Mouse (Mus musculus) testis, adult 2 months (tissue): ENCODE data around the gene Gm3336.

Experiments
- CTCF ChIP-seq: fragments of 200-500 bp; IDR thresholded peaks from 2 replicates; pipeline ENCODE4 v1.5.1; 2012; ENCODE audit warnings: low read depth, mild to moderate bottlenecking, inconsistent platforms, low read length, moderate library complexity; ENCODE audit not compliant: control insufficient read depth, insufficient read depth, insufficient replicate concordance
- POLR2A ChIP-seq: fragments of 200-500 bp; IDR thresholded peaks from 2 replicates; pipeline ENCODE4 v1.6.1; 2012; ENCODE audit warnings: low read depth, mild to moderate bottlenecking, inconsistent platforms, low read length, moderate library complexity; ENCODE audit not compliant: control insufficient read depth

DNA sequence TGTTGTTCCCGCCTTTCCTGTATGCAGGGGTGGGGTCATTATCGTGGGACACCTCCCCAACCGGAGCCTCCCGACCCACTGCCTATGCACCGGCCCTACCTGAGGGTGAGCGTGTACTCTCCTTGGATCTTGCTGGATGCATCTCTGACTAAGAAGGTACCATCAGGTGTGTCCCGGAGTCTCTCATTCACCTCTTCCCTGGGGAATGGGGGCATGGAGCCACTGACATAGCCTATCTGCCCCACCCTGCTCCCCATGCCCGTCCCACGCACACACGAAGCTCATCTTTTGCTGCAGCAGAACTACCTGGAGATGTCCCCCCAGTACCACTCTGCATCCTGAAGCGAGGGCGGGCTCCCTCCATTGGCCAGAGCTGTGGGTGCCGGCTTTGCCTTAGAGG is 52.4 kb downstream of the Gm3336 start:
- TF ChIP-seq POLR2A (no peak), CTCF (no peak)
